Mouse (Mus musculus) v-Abl transformed pro-B cells (cell line): ENCODE measurements at regions not wholly inside any gene's neighbourhood (a gene's known extent, or its start where the extent isn't known, plus 50 kb on each side); places are given as distances from the start of the nearest gene placed in this dataset.
"Not testable (repeated sequence)": the region's sequence is repeated elsewhere in the genome, so short reads cannot be mapped to it uniquely, and the experiment has no call there.

ENCODE experiments used
- in situ Hi-C, 2 experiments: fragments of 400-800 bp; cut with MboI; formaldehyde crosslinking; loops; one replicate each; pipeline ENCODE4 v1.15.1; 2025; ENCODE audit not compliant: unreplicated experiment in 2 of 2

GRCm38 (mm10) chr12:9655794-9656193 lies 85.9 kb downstream of the Osr1 start:
- in situ Hi-C loops: no loop called here

- in situ Hi-C loops: no loop called here
Observed at GRCm38 (mm10) chr12:9656324-9656723, 86.4 kb downstream of the Osr1 start.

GRCm38 (mm10) chr12:9657199-9657766 lies 87.4 kb downstream of the Osr1 start:
- in situ Hi-C loops: no loop called here

GRCm38 (mm10) chr12:9657793-9658192 lies 87.9 kb downstream of the Osr1 start:
- in situ Hi-C loops: no loop called here

GRCm38 (mm10) chr12:9660299-9660698 lies 90.4 kb downstream of the Osr1 start:
- in situ Hi-C loops: no loop called here

- in situ Hi-C loops: no loop called here
Observed at GRCm38 (mm10) chr12:9688776-9689175, 118.9 kb downstream of the Osr1 start.

GRCm38 (mm10) chr12:9689541-9689940 lies 119.6 kb downstream of the Osr1 start:
- in situ Hi-C loops: no loop called here

- in situ Hi-C loops: no loop called here
Observed at GRCm38 (mm10) chr12:9732921-9733320, 163.0 kb downstream of the Osr1 start.

GRCm38 (mm10) chr12:9744709-9745395 lies 174.9 kb downstream of the Osr1 start:
- in situ Hi-C loops: no loop called here

GRCm38 (mm10) chr12:9751261-9752078 lies 181.6 kb downstream of the Osr1 start:
- in situ Hi-C loops: no loop called here

GRCm38 (mm10) chr12:9752079-9752450 lies 182.1 kb downstream of the Osr1 start:
- in situ Hi-C loops: no loop called here

- in situ Hi-C loops: no loop called here
Observed at GRCm38 (mm10) chr12:9756411-9756810, 186.5 kb downstream of the Osr1 start.

- in situ Hi-C loops: no loop called here
Observed at GRCm38 (mm10) chr12:9760818-9761217, 190.9 kb downstream of the Osr1 start.

GRCm38 (mm10) chr12:9762291-9762811 lies 192.4 kb downstream of the Osr1 start:
- in situ Hi-C loops: not testable (repeated sequence)

GRCm38 (mm10) chr12:9762842-9763241 lies 192.9 kb downstream of the Osr1 start:
- in situ Hi-C loops: no loop called here

GRCm38 (mm10) chr12:9770908-9771307 lies 201.0 kb downstream of the Osr1 start:
- in situ Hi-C loops: no loop called here

- in situ Hi-C loops: no loop called here
Observed at GRCm38 (mm10) chr12:9772875-9773274, 203.0 kb downstream of the Osr1 start.

GRCm38 (mm10) chr12:9802284-9802683 lies 232.4 kb downstream of the Osr1 start:
- in situ Hi-C loops: no loop called here

GRCm38 (mm10) chr12:9807406-9807805 lies 237.5 kb downstream of the Osr1 start:
- in situ Hi-C loops: no loop called here

GRCm38 (mm10) chr12:9833273-9833672 lies 263.4 kb downstream of the Osr1 start:
- in situ Hi-C loops: no loop called here

- in situ Hi-C loops: no loop called here
Observed at GRCm38 (mm10) chr12:9839198-9839845, 269.4 kb downstream of the Osr1 start.
